Mouse (Mus musculus) heart, postnatal 4 days (tissue): Measurements from ENCODE around the gene Nr1i2. TPM values are rescaled to one million over a fixed set of nuclear protein-coding genes. Genes with fewer than 3 reads are reported as not detected.
"Not testable (repeated sequence)": the region's sequence is repeated elsewhere in the genome, so short reads cannot be mapped to it uniquely, and the experiment has no call there.

Source experiments
- DNase-seq: peaks from one replicate; pipeline ENCODE4 v3.0.0; 2021
- total RNA-seq, 2 experiments: library from RNA; stranded (reverse); gene quantifications; 2 replicates each; pipeline ENCODE4 v1.2.3; 2021

Nr1i2 gene
- total RNA-seq, result not detected

DNA sequence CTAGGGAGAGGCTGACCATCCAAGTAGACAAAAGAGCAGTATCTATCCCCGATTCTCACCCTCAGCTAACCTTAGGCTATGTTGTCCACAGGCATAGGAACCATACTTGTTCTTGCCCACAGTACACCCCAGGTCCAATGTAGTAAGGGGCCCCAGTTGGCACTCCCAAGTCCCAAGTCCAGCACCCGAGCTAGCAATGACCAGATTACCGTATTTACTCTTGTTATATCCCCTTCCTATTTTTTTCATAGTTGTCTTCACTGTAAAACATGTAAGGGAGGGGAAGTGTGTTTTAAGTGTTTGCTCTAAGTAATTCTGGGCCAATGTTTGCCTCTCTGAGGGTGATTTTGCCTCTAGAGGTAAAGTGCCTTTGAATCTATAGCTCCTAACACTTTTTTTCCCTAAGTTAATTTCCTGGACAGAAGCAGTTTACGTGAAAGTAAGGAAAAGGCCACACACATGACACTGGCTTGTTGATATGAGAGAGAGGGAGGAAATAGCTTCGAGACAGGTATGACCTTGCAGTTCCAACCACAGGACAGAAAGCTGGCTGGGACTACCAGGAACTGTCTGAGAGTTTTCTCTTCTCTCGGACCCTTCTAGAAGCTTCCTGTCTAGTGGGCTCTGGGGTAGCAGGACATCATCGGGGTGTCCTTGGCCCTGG lies at the start of gene Nr1i2:
Nr1i2 (minus strand) TSS at position 140 of the 664 bp plus-strand sequence.
- DNase-seq, result no peak

DNA sequence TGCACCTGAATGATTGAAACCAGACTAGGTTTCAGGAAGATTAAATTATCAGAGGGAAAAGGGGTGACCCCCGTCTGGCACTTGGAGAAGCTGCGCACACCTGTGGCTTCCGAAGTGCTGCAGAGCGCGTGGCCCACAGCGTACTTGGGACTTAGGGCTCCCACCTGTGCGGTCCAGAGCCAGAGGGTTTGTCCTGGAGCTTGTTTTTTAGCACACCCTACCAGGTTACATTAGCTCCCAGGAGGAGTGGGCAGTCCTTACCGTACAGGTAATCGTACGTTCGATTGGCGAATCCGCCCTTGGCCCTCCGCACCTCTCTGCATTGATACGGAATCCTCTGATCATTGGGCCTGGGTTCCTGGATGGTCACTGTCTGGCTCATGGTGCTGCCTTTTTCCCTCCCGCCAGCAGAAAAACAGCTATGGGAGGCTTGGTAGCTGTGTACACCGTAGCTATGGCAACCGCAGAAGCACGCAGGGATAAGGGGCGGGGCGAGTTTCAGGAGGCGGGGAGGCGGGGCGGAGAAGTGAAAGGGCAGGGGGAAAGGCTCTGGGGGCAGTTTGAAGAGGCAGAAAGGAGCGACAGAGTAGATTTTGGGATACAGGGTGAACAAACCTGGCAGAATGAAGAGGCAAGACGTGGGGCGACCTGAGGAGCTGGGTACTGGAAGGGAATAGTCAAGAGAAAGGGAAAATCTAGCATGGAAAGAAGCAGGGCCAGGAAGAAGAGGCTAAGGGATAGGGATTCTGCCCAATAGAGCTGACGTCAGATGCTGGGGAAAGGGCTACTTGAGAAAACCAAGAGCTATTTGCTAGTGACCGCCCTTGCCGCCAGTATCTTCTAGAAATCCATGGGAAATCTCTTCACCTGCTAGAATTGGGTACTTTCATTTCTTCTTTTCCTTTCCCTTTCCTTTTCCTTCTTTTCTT lies 47.0 kb upstream of the Nr1i2 start, which contains the start of gene Maats1:
Maats1 (minus strand) TSS at position 748 of the 929 bp plus-strand sequence.
- peak; percentile 89 for DNase-seq

DNA sequence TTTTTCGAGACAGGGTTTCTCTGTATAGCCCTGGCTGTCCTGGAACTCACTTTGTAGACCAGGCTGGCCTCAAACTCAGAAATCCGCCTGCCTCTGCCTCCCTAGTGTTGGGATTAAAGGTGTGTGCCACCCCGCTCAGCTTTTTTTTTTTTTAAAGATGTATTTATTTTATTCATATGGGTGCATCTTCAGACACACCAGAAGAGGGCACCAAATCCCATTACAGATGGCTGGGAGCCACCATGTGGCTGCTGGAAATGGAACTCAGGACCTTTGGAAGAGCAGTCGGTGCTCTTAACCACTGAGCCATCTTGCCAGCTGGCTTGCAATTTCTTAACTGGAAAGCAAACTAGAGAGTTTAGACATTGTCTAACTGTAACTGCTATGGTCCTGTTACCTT lies 43.5 kb upstream of the Nr1i2 start:
- DNase-seq, result not testable (repeated sequence)

DNA sequence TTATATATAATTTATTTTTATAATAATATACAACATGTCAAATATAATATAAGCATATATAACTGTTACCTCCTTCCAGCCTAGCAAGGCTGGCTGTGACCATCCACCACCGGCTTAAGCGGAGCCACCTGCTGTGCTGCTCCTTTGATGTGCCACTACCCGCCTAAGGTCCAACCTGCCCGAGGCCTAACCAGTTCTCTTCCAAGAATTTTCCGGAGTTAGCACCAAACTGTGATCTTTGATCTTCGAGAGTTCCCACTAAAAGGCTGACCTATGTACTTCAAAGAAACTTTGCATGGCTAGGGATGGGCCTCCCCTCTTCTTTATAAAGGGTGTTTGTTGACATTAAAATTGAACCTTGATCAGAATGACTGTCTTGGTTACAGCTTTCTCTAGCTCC lies 39.8 kb upstream of the Nr1i2 start:
- no peak for DNase-seq

DNA sequence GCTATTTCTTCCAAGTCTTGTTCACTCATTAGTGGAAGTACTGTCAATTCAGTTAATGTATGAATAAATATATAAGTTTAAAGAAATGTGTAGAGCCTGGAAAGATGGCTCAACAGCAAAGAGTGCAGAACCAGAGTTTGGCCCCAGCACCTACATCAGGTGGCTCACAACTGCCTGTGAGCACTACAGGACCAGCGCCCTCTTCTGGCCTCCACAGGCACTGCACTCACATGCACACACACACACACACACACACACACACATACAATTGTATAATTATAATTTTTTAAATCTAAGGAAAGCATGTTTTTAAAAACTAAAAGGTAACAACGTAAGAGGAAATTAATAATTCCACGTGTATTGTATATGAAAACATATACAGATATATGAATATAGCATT lies 34.7 kb upstream of the Nr1i2 start:
- DNase-seq, result no peak

DNA sequence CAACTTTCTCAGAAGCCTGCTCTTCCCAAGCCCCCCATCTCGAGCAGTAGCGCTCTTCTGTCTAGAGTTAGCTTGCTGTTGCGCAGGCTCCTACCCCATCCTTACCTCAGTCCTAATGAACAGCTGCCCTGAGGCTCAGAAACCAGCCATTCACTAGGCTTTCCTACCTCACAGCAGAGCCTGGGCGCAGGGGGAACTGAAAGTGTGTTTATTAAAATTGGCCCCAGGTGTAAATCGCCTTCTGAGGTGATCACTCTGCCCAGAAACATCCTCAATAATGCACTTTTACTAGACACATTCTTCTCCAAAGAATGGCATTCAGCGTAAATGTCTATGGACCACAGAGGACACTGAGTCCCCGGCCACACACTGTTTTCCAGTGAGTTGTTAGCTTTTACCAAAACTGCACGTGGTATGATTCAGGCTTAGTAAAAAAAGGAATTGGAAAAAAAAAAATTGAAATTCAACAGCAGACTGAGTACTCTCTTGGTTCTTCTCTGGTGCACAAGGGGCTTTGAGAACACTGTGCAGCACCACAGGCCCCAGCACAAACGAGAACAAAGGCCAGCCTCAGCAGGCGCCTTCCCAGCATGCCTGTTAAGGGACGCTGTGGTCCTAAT lies 32.3 kb upstream of the Nr1i2 start:
- DNase-seq, result no peak

- DNase-seq, result no peak
Measured at GRCm38 (mm10) chr16:38324311-38324710, 29.7 kb upstream of the Nr1i2 start.

- DNase-seq, result peak; percentile 47
Measured at GRCm38 (mm10) chr16:38321452-38321935, 26.9 kb upstream of the Nr1i2 start.

GRCm38 (mm10) chr16:38319087-38319486 lies 24.5 kb upstream of the Nr1i2 start:
- DNase-seq, result no peak

- no peak for DNase-seq
Measured at GRCm38 (mm10) chr16:38318492-38318891, 23.9 kb upstream of the Nr1i2 start.

DNA sequence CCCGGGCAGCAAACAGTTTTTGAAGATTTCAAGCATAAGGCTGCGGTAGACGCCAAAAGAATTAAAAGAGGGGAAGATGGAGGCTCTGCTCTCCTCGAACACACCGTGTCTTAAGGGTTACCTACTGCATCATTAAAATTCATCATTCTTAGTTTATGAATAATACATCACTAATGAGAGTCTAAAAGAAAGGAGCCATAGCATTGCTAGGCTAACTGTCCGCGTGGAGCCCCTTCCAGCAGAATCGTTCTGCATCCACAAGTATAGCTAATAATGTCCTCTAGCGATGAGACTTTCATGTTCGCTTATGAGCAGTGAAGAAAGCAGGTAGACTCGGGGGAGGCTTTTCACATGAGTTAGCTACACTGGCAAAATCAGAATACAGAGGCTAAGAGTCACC lies 13.6 kb upstream of the Nr1i2 start:
- no peak for DNase-seq

DNA sequence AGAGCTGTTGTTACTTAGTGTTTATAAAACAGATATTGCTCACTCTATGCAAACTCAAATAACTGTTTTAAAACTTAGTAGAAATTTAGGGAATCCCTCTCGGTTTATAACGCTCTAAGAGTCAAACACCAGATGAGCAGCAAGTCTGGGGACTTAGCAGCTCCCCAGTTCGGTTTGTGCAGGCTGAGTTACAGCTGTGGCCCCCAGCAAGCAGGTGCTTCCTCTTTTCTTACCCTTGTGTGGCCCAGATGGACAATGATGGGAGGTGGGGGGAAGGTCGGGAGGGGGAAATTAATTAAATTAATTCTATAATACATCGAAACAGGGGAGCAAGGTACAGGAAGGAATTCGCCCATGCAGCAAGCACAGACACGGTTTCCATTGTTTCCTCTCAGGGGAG lies 13.0 kb upstream of the Nr1i2 start:
- no peak for DNase-seq

- DNase-seq, result no peak
Measured at GRCm38 (mm10) chr16:38307221-38307605, 12.6 kb upstream of the Nr1i2 start.

- peak; percentile 25 for DNase-seq
Measured at GRCm38 (mm10) chr16:38306571-38307220, 12.1 kb upstream of the Nr1i2 start.

GRCm38 (mm10) chr16:38304460-38305194 lies 10.0 kb upstream of the Nr1i2 start:
- DNase-seq, result peak; percentile 50

- DNase-seq, result no peak
Measured at GRCm38 (mm10) chr16:38302367-38302766, 7.7 kb upstream of the Nr1i2 start.

DNA sequence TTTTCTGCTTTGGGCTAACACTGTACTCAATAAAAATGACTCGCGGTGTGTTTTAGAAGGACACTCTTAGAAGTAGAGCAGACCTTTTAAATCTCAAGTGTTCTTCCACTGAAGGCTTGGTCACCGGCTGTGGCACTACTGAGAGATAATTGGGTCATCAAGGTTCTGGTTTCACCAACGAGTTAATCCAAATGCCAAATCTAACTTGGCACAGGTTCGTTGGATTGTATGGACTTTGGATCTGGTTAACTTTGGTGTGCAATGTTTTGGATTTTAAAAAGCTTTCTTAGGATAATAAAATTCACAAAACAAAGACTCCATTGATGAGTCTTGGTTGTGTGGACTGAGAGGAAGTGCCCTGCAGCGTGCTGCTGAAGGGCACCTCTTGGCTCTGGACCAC lies 3.8 kb upstream of the Nr1i2 start:
- DNase-seq, result no peak

DNA sequence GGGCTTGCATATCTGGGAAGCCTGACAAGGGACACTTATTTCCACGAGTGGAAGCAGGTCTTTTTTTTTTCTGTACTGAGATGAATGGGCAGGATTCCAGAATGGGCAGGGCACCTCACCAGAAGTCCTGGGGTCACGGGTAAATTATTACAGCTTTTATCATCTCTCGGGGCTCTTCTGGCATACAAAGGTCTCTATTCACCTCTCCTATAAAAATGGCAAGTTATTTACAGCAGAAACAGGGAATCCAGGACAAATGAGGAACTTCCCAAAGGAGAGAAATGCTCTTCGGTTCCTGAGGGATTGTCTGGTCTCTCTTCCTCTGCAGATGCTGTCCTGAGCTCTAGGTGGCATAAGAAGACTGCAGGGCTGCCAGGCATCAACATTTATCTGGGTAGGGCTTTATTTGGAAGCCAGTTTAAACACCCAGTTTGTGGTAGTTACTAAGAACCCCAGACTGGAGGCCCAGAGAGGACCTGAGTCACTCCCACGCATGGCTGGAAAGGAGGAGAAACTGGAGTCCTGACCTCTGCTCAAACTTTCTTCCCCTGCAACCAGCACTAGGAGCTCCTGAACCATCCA lies 816 bp upstream of the Nr1i2 start:
- DNase-seq, result peak; percentile 11

- DNase-seq, result no peak
Measured at GRCm38 (mm10) chr16:38290151-38290550, 4.5 kb downstream of the Nr1i2 start.

- no peak for DNase-seq
Measured at GRCm38 (mm10) chr16:38288851-38289250, 5.8 kb downstream of the Nr1i2 start.

- no peak for DNase-seq
Measured at GRCm38 (mm10) chr16:38287762-38288161, 6.9 kb downstream of the Nr1i2 start.
